Mouse (Mus musculus) brown adipose tissue, adult 24 weeks (tissue): ENCODE measurements at regions not wholly inside any gene's neighbourhood (a gene's known extent, or its start where the extent isn't known, plus 50 kb on each side); places are given as distances from the start of the nearest gene placed in this dataset.

ENCODE experiments used
- H3K27ac ChIP-seq: fragments of 200-500 bp; replicated peaks from 2 replicates; pipeline ENCODE4 v1.5.1; 2012; ENCODE audit warnings: low read depth, mild to moderate bottlenecking, low read length
- H3K4me1 ChIP-seq: fragments of 200-500 bp; 2 replicates; pipeline ENCODE4 v1.6.1; 2012; ENCODE audit warnings: low read length, mixed read lengths; ENCODE audit not compliant: control insufficient read depth, insufficient read depth, insufficient read length
- H3K4me3 ChIP-seq: fragments of 200-500 bp; 2 replicates; pipeline ENCODE4 v1.5.1; 2012; ENCODE audit warnings: low read depth, mild to moderate bottlenecking, low read length, moderate library complexity; ENCODE audit not compliant: insufficient read depth

DNA sequence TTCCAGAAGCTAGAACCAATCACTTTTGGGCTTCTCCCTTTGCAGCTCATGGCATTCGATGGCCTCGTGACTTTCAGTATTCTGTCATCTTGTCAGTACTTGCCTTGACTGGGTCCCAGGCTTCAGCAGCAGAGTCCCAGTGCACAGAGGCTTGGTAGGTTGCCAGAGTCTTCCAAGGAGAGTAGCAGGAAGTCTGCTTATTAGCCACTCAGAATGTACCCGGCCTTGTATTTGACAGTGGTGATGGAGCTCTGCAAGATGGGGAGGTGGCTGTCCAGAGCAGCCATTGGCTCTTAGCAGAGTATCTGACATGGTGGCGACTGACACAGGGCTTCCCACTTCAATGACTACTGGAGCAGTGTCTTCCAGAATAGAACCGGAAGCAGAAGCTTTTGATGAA, 293.3 kb upstream of the Cdh5 start:
- no peaks in the 10 kb centered on the region for H3K4me1 ChIP-seq
- H3K27ac ChIP-seq, result no peak overlapping the region
- no peak overlapping the region for H3K4me3 ChIP-seq

DNA sequence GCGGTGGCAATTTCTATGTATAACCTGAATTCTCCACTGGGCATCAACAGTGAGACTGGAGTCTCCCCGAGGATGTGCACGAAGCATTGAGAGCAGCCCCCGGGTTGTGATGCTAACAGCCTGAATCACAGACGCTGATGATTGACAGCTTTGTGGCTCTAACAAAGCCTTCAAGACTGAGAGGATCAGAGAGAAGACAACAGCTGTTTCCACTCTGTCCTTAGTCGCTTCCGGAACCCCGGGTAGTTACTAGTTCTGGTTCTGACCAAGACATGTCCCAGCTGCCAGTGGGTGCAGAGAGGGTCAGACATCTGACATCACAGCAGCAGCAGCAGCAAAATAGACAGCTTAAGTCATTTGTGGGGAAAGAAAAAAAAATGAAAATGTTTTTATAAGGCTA, 292.8 kb upstream of the Cdh5 start:
- no peak overlapping the region for H3K27ac ChIP-seq
- no peak overlapping the region for H3K4me3 ChIP-seq
- no peaks in the 10 kb centered on the region for H3K4me1 ChIP-seq

DNA sequence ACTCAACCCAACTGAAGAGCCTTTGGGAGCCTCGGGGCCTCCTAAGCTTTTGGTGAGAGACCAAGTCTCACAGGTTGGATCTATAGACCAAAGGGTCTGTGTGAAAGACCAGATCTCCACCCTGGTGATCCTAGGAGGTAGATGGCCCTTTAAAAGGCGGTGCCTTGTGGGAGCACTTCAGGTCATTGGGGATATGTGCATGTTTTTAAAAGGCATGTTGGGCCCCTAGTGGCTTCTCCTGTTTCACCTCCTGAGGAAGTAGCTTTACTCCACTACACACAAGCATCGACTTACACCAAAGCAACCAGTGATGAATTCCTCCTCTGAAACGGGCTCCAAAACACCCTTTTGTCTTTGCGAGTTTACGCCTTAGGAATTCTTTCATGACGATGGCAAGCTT, 292.3 kb upstream of the Cdh5 start:
- no peaks in the 10 kb centered on the region for H3K4me1 ChIP-seq
- H3K27ac ChIP-seq, result no peak overlapping the region
- no peak overlapping the region for H3K4me3 ChIP-seq

DNA sequence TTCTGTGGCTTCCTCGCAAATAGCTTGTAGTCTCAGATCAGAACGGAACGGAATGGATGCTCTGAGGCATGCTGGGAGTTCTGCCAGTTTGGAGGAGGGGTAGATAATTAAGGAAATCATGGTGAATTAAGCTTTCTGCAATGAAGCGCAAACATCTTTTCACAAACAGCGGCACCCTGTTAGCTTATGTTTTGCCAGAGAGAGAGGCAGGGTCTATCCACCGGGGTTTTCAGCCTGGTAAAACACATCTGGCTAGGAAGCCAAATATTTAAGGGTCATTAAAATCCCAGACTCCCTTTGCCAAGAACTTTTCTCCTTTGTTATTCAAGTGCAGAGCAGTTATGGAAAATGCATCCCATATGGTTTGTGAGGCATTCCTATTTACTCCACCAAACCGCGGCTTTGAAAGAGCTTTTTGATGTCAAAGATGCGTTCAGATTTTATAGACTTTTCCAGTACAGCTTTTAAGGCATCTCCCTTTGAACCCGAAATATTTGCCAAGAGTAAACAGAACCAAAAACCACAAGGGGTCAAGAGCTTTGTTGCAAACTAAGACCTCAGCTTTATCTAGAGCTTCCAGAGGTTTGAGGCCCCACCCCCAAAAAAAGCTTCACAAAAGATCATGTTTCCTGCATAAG, 287.4 kb upstream of the Cdh5 start:
- H3K4me1 ChIP-seq, result no peaks in the 10 kb centered on the region
- H3K27ac ChIP-seq, result no peak overlapping the region
- H3K4me3 ChIP-seq, result no peak overlapping the region

DNA sequence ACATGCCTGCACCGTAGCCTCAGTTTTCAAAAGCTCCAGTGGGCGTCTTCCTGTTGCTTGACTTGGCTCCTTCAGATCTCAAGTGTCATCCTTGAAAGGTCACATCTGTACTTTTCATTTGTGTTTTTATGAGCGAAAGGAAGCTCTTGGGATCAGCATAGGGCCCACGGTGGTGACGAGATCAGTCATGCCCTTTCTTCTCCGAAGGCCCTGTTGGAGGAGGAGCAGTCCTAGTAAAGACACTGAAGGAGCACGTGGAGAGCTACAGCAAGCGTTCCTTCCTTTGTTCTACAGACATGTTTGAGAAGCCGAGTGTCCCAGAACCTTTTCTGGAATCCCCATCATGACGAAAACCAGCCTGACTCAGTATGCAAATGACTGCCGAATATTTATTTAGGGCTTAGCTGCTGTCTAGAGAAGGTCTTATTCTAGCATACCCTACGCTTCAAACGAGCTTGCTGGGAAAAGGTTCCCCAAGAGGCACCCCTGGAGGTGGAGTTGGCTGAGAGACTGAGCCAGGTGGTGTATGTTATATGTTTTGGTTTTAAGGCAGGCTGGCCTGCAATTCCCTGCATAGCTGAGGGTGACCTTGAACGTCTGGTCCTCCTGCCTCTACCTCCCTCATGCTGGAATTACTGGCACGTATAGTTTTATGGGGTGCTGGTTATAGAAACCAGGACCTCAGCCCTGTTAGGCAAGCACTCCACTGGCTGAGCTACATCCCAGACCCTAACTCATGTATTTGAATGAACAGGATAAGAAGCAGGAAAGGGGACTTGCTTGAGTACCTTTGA, 285.1 kb upstream of the Cdh5 start:
- H3K4me1 ChIP-seq, result no peaks in the 10 kb centered on the region
- no peak overlapping the region for H3K4me3 ChIP-seq
- no peak overlapping the region for H3K27ac ChIP-seq

DNA sequence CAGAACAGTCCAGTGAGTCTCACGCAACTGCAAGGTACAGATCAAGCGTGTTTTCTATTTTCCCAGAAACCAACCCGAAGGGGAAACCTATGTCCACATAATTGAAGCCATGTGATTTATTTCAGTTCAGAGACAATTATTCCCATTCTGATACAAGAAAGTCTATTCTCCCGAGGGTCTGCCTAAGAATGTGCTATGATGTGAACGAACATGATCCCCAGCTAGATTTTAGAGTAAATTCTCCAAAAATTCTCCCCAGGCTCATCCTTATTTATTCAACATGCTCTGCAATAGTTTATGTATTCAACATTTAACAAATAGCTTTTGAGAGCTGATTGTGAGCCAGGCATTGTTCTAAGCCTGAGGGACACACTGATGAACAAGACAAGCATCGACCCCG, 277.9 kb upstream of the Cdh5 start:
- Histone ChIP-seq H3K27ac (no peak overlapping the region), H3K4me1 (no peaks in the 10 kb centered on the region), H3K4me3 (no peak overlapping the region)

DNA sequence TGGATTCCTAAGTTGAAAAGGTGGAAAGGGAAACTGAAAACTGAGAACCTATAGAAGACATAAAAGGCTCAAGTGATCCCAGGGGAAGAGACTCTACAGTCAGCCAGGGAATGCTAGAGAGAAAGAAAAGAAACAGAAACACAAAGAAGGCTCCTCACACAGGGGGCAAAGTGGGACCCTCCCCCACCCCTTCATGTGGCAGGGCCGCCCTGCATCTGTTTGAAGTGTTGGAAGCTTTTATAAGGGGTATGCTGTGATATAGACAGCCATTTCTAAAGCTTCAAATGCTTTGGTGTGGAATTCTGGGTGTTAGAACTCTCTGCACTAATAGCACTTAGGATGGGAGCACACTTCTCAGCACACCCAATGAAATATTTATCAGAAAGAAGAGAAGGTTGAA, 276.7 kb upstream of the Cdh5 start:
- Histone ChIP-seq H3K4me3 (no peak overlapping the region), H3K27ac (no peak overlapping the region), H3K4me1 (no peaks in the 10 kb centered on the region)

DNA sequence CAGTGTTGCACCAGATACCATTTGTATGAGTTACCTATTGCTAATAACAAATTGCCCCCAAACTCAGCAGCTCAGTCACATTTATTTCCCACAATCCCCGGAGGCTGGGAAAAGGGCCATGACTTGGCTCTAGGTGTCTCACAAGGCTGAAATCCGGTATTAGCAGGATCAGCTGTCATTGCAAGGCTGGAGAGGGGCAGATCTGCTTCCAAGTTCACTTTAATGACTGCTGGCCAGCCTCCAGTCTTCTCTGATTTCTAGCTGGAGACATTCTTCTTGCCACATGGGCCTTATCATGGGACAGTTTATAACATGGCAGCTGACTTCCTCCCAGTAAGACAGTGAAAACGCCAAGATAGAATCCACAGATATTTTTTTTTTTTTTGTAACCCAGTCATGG, 276.1 kb upstream of the Cdh5 start:
- H3K4me1 ChIP-seq, result no peaks in the 10 kb centered on the region
- H3K4me3 ChIP-seq, result no peak overlapping the region
- H3K27ac ChIP-seq, result no peak overlapping the region

DNA sequence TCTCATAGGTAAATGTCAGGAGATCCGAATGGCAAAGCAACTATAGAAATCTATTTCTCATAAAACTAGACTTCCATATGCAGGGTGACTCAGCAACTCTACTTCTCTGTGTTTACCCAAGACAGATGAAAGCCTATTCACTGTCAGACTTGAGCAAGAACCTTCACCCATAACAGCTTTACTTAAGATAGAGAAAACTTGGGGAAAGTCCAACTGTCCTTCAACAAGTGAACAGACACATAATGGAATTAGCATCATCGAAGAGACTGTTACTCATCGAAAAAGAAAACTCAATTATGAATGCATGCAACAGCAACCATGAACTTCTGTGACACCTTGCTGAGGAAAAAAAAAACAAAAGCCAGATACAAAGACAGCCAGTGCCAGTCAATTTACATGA, 271.0 kb upstream of the Cdh5 start:
- no peak overlapping the region for H3K27ac ChIP-seq
- H3K4me3 ChIP-seq, result no peak overlapping the region
- H3K4me1 ChIP-seq, result no peaks in the 10 kb centered on the region

DNA sequence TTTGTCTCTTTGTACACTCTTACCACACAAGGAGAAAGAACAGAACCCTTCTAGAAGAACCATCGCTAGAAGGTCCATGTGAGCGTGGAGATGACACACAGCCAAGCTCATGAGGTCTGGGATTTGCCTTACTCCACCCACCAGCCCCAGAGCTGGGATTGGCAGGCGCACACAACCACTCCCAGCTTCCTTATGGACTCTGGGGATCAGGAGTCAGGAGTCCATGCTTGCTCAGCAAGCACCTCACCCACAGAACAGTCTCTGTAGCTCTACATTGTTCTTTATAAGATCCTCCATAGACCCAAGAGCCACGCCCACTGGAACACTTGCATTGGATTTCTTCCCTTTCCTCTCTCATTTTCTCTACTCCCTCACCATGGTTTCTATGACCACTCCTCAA, 261.4 kb upstream of the Cdh5 start:
- no peak overlapping the region for H3K4me3 ChIP-seq
- H3K27ac ChIP-seq, result no peak overlapping the region
- H3K4me1 ChIP-seq, result no peaks in the 10 kb centered on the region

DNA sequence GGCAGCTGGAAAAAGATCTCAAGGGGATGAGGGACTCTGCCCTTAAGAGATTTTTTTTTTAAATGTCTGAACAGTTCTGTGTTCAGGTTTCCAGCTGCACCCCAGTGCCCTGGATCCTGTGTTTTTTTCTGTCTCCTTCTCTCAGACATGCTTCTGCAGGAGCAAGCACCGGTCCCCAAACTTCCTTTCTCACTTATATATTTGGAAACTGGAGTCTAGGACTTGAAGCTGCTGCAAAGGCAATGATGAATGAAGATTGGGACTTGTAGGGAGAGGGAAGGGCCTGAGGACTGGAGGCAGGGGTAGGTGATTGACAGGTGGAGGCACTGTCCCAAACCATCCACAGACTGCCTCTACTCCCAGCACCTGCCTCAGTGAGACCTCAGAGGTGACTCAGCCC, 255.5 kb upstream of the Cdh5 start:
- Histone ChIP-seq H3K27ac (no peak overlapping the region), H3K4me1 (no peaks in the 10 kb centered on the region), H3K4me3 (no peak overlapping the region)

DNA sequence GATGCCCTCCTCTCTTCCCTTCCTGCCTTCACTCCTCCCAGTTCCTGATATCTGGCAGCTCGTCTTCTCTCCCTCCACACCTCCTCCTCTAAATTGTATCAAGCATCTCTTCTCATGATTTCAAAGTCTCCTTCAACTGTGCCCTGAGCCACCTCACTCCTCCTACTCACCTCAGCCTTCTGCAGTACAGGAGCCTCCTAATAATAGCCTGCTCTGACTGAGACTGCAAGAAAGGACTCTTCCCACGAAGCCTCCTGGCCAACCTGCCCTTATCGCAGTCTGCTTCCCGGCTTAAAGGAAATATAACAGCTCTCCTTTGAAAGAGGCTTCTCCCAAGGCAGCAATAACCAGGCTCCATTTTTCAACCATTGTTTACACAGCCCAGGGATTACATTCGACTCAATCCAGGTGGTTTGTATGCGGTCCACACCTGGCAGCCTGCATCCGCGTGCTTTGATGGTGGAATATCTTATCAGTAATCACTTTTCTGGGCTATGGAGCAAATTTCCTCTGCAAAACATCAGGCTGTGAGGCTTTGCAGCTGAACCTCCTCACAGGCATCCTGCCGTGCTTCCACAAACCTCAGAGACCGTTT, 254.9 kb upstream of the Cdh5 start:
- Histone ChIP-seq H3K4me1 (no peaks in the 10 kb centered on the region), H3K27ac (no peak overlapping the region)

DNA sequence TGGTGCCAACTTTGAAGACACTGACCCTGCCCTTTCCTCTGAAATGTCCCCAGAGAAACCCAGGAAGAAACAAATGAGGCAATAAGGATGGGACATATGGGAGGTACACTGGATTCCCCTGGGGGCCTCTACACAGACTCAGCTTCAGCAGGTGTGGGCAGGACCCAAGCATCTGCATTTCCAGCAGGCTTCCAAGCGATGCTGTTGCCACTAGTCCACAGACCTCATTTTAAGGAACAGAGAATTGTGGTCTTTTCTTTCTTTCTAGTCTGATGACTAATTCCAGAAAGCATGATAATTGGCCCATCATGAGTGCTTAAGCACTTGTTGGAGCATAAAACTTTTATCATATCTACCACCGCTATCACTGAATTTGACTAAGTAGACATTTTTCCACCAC, 251.6 kb upstream of the Cdh5 start:
- no peak overlapping the region for H3K27ac ChIP-seq
- H3K4me1 ChIP-seq, result no peaks in the 10 kb centered on the region
- no peak overlapping the region for H3K4me3 ChIP-seq

More for the DNA sequence above, 254.9 kb upstream of the Cdh5 start:
- no peak overlapping the region for H3K4me3 ChIP-seq

DNA sequence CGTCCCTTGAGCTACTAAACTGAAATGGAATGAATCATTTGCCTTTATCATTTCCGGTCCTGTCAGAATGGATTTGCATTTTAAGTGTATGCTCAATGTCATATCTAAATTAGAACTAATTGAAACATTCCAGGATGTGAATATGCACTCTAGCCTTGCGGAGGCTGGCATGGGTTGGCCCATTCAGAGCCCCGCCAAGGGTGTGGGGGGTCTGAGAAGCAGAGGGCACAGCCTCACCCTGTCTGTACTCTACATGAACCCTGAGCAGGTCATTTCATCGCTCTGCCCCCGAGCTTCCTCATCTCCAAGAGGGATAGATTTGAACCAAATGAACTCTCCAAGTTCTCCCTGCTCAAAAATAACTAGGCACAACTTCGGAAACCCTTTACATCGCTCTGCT, 250.1 kb upstream of the Cdh5 start:
- no peak overlapping the region for H3K4me3 ChIP-seq
- H3K4me1 ChIP-seq, result no peaks in the 10 kb centered on the region
- H3K27ac ChIP-seq, result no peak overlapping the region

DNA sequence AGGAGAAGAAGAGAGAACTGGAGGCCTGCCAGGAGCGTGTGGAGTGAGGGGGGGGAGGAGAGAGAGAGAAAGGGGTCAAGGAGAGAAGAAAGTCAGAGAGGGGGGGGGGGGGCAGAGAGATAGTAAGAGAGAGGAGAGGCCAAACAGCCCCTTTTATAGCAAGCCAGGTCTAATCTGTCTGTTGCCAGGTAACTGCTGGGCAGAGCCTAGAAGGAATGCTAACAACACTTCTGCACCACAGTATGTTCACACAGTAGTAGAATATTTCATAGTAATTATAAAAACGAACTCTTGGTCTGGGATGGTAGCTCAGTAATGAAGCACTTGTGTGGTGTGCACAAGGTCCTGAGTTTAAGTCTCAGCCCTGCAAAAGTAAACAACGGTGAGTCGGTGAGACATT, 248.4 kb upstream of the Cdh5 start:
- Histone ChIP-seq H3K4me1 (no peaks in the 10 kb centered on the region), H3K27ac (no peak overlapping the region), H3K4me3 (no peak overlapping the region)

DNA sequence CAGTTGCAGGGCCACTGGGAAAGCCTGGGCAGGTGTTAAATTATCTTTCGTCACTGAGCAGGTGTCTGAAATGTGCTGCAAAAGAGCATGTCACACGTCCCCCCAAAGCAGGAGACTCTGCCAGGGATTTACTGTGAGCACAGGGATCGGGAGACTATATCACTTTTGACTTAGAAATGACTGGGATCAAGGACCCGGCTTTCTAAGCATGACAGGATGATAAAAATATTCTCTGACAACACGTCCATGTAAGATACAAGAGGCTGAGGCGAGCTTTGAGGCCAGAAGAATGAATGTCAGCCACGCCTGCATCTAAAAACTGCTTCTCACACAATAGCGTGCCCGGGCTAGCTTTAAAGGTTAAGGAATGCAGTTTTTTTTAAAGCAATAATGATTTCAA, 246.1 kb upstream of the Cdh5 start:
- Histone ChIP-seq H3K27ac (no peak overlapping the region), H3K4me3 (no peak overlapping the region), H3K4me1 (no peaks in the 10 kb centered on the region)
